Mouse (Mus musculus) embryonic fibroblast, embryonic 13.5 days (primary cell): ENCODE data around the gene Dnah8.

Experiments used
- CTCF ChIP-seq: IDR thresholded peaks from 2 replicates; pipeline ENCODE4 v1.5.1; 2011; ENCODE audit warnings: mild to moderate bottlenecking, control low read depth, low read length, moderate library complexity, borderline replicate concordance; ENCODE audit not compliant: insufficient read depth
- POLR2A ChIP-seq: IDR thresholded peaks from 2 replicates; pipeline ENCODE4 v1.6.1; 2011; ENCODE audit warnings: low read depth, mild to moderate bottlenecking, control low read depth, low read length, moderate library complexity

DNA sequence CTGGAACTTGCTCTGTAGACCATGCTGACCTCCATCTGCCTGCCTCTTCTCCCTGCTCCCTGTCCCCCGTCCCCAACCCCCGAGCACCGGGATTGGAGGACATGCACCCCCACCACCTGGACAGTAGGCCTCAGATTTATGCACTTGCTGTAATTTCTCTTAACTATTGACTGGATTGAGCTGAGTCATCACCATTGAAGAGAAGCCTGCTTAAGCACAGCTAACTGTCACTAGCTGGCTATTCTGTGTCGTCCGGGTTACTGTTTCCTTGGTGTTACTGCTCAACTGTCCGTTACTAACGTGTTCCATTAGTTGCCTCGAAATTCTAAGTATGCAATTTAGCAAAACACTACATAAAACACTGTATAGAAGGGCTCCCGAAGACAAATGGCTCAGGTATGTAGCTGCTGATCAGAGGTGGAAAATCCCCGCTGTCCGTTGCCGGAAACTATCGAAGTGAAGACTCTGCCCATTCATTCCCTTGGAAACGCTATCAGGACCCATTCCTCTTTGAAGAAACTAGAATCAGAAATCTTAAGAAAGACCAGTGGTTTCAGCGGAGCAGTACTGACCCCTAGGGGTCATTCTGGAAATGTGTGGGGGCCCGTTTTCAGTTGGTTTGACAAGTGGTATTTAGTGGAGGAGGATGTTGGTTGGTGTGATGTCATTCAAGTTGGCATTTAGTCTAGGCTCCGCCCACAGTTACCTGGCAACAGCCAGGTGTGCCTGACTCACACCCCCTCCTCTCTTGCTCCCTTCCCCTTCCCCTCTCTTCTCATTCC lies 33.5 kb upstream of the Dnah8 start:
- TF ChIP-seq CTCF (no peak), POLR2A (no peak)
